In genomic region chr9:63553628-63554027, GRCm38 (mm10) we compare ENCODE assay signal across 11 mouse cellular contexts.
"Had no signal": no experiment of that assay in that cellular context is flagged by ENCODE, and none has a peak within 500 bp of the region (broad histone marks: within the 10 kb centered on the region; RNA-seq: fewer than 3 reads in every experiment).

No protein-coding gene starts in this region.

- ATAC-seq: inflammation-experienced regulatory T-cells, adult 6 months; intestine, postnatal 0 days had no signal

- DNase-seq: kidney, adult 9 months; kidney, postnatal 36 days; layer of hippocampus, postnatal 36 days; left cerebral cortex, postnatal 4 days; lung, adult 18-20 months; lung, postnatal 36 days; midbrain, embryonic 14.5 days; thymus, adult 18-20 months; thymus, postnatal 14 days had no signal
